Mouse (Mus musculus) midbrain, embryonic 12.5 days (tissue): Measurements from ENCODE around the gene Mpg. TPM values are rescaled to one million over a fixed set of nuclear protein-coding genes. Genes with fewer than 3 reads are reported as not detected.

Experiments
- ATAC-seq: fragments of 200-750 bp; cut with Nextera tagmentation; 2 replicates; pipeline ENCODE4 v1.8.0; 2017; ENCODE audit warnings: low read depth, moderate TSS enrichment, moderate library complexity; ENCODE audit not compliant: low FRiP score
- H3K27ac ChIP-seq: fragments of 300-500 bp; sonication (generic); replicated peaks from 2 replicates; pipeline ENCODE4 v1.5.1; 2016; ENCODE audit warnings: mild to moderate bottlenecking
- H3K27me3 ChIP-seq: fragments of 300-500 bp; sonication (generic); 2 replicates; pipeline ENCODE4 v1.6.1; 2016; ENCODE audit warnings: mild to moderate bottlenecking
- H3K36me3 ChIP-seq: fragments of 300-500 bp; sonication (generic); 2 replicates; pipeline ENCODE4 v1.6.1; 2016
- H3K4me1 ChIP-seq: fragments of 300-500 bp; sonication (generic); 2 replicates; pipeline ENCODE4 v1.6.1; 2016
- H3K4me2 ChIP-seq: fragments of 300-500 bp; sonication (generic); replicated peaks from 2 replicates; pipeline ENCODE4 v1.6.1; 2016; ENCODE audit warnings: mild to moderate bottlenecking, moderate library complexity
- H3K4me3 ChIP-seq: fragments of 300-500 bp; sonication (generic); 2 replicates; pipeline ENCODE4 v1.5.1; 2016; ENCODE audit warnings: mild to moderate bottlenecking
- H3K9ac ChIP-seq: fragments of 300-500 bp; sonication (generic); replicated peaks from 2 replicates; pipeline ENCODE4 v1.6.1; 2016; ENCODE audit warnings: mild to moderate bottlenecking, moderate library complexity
- H3K9me3 ChIP-seq: fragments of 300-500 bp; sonication (generic); 2 replicates; pipeline ENCODE4 v1.6.1; 2016; ENCODE audit warnings: mild to moderate bottlenecking
- WGBS: fragments of 180-500 bp; shearing (Covaris S2); methylation state at CpG from one replicate; pipeline ENCODE4 v1.1.7; 2016; 5-methylcytosine and 5-hydroxymethylcytosine counted together
- polyA plus RNA-seq: library from polyadenylated mRNA; unstranded; fragments of >200 nt; fragmentation: Nextera tagmentation; extraction: Ambion mirVana; gene quantifications from 2 replicates; pipeline ENCODE4 v1.2.1, GENCODE M21; 2016

Mpg gene
- polyA plus RNA-seq, 1 experiment from 2014 or later = 26.6 TPM

DNA sequence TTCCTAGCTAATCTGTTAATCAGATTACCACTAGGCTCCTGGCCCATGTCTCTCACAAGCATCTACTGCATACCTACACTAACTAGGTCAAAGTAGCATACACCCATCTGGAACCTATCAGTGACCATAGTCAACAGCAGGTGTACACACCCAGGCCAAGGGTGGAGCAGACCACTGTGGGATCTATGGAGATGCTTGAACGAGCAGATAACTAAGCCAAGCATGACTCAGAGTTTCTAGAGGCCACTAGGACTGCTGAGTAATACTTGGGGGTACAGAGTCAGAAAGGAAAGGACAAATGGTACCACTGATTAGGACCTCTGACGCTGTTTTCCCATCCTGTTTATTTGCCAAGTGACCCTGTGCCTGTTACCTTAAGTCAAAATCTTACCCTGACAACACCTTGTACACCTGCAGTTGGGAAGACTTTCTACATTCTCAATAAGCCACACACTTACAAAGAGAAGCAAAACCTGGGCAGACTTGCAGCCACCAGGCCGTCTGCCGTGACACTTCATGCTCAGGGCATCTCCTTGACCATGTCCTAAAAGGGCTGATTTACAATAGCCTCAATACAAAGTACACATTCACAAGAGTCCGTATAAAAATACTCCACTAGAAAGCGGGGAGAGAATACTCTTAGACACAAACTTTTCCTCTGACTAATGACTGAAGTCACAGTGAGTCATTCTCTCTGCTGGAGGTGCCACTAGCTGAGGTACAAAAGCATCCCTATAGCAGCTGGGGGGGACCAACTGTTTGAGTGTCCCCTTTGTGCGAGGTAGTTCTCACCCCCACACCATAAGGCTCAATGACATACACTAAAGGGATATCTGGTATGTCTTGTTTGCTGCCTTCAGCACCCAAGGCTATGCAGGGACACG is 24.8 kb downstream of the Mpg start:
- Histone ChIP-seq H3K4me1 (no peaks in the 10 kb centered on the region), H3K27ac (no peak overlapping the region), H3K36me3 (peaks cover 57% of the 10 kb centered on the region), H3K4me2 (no peak overlapping the region), H3K27me3 (no peaks in the 10 kb centered on the region), H3K9ac (no peak overlapping the region), H3K4me3 (no peak overlapping the region), H3K9me3 (no peaks in the 10 kb centered on the region)
- ATAC-seq = no peak
- 88% methylated on average over 8 of the region's 8 CpGs for WGBS

DNA sequence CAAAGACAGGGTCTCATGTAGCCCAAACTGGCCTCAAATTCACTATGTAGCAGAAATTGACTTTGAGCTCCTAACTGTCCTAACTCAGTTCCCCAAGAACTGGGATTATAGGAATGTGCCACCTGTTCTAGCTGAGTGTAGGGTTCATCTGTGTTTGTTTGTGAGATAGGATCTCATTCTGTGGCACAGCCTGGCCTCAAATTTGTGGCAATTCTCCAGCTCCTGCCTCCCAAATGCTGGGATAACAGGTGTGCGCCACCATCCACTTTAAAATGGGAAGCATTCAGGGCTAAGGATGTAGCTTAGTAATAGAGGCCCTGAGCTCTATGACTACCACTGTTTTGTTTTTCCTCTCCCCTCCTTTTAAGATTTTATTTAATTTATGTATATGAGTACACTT is 26.8 kb downstream of the Mpg start:
- ATAC-seq = no peak
- 86% methylated on average over 1 of the region's 1 CpGs for WGBS
- H3K4me2 ChIP-seq = no peak overlapping the region
- no peak overlapping the region for H3K4me3 ChIP-seq
- no peaks in the 10 kb centered on the region for H3K27me3 ChIP-seq
- H3K9ac ChIP-seq = no peak overlapping the region
- H3K4me1 ChIP-seq = no peaks in the 10 kb centered on the region
- no peaks in the 10 kb centered on the region for H3K9me3 ChIP-seq
- H3K36me3 ChIP-seq = peaks cover 39% of the 10 kb centered on the region
- no peak overlapping the region for H3K27ac ChIP-seq

DNA sequence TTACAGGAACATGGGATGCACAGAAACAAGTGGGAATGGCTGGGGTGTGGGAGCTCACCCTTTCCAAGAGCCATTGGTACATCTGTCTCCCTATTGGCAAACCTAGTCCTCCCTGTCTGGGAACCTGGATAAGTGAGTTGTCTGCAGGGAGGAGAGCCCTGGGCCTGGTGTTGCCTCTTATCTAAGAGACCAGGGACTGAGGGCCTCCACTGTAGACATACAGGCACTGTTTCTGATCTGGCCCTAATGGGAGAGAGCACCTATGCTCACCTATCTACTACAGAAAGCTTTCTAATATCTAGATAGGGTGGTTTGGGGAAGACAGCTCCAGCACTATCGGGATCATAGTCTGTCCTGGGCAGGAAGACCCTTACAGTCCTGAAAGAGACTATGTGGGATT is 29.8 kb downstream of the Mpg start:
- Histone ChIP-seq H3K27ac (no peak overlapping the region), H3K4me3 (no peak overlapping the region), H3K36me3 (peaks cover 33% of the 10 kb centered on the region), H3K9ac (no peak overlapping the region), H3K27me3 (no peaks in the 10 kb centered on the region), H3K9me3 (no peaks in the 10 kb centered on the region), H3K4me1 (no peaks in the 10 kb centered on the region), H3K4me2 (no peak overlapping the region)
- 93% methylated on average over 1 of the region's 1 CpGs for WGBS
- no peak for ATAC-seq

DNA sequence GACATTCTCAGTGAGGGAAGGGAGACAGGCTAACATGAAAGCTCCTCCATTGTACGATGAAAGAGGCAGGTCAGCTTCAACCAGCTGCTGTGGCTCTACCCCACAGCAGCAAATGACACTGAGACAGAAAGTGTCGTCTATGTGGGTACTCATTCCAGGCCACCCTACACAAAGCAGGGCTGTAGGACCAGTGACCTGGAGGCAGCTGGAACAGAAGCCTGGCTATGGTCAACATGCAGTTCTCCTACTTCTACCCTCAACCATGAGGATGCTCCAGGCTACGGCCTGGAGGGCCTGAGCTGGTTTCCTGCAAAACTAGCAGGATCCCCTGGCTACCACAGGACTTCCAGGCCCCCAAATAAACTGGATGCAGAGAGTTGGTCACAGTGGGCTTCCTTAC is 30.3 kb downstream of the Mpg start:
- Histone ChIP-seq H3K27me3 (no peaks in the 10 kb centered on the region), H3K4me2 (no peak overlapping the region), H3K36me3 (peaks cover 33% of the 10 kb centered on the region), H3K4me3 (no peak overlapping the region), H3K4me1 (no peaks in the 10 kb centered on the region), H3K9me3 (no peaks in the 10 kb centered on the region), H3K9ac (no peak overlapping the region), H3K27ac (no peak overlapping the region)
- 88% methylated on average over 3 of the region's 3 CpGs for WGBS
- no peak for ATAC-seq

DNA sequence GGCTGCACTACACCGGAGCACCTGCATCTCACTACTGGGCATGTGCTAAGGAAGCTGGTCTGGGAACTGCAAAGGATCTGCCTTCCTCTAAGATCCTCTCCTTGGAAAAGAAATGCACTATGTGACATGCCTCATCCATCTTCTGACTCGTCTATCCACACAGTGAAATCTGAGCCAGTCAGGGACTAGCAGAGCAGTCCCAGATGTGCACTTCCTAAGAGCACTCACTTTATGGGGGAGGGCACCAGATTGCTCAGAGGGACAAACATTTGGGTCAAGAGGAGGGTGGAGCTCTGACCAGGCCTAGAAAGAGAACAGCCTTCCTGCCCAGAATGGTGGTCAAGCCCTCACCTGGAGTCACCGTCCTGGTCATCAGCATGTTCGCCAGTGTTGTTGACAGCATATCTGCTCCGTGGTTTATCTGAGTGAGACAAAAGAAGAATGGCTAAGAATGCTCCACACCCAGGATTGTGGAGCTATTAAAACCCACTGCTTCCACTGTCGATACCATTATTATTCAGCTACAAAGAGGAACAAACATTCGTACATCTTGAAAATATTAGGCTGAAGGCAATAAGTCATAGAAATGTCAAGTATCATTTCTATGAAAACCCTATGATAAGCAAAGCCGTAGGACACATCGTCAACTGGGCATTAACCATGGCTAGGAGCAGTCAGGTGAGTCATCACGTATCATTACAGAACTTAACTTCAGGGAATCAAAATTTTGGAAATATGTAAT is 36.5 kb downstream of the Mpg start:
- Histone ChIP-seq H3K27me3 (no peaks in the 10 kb centered on the region), H3K4me3 (no peak overlapping the region), H3K36me3 (peaks cover 24% of the 10 kb centered on the region), H3K4me2 (no peak overlapping the region), H3K9me3 (no peaks in the 10 kb centered on the region), H3K9ac (no peak overlapping the region), H3K27ac (no peak overlapping the region), H3K4me1 (peaks cover 10% of the 10 kb centered on the region)
- ATAC-seq = no peak
- WGBS = 93% methylated on average over 10 of the region's 10 CpGs

DNA sequence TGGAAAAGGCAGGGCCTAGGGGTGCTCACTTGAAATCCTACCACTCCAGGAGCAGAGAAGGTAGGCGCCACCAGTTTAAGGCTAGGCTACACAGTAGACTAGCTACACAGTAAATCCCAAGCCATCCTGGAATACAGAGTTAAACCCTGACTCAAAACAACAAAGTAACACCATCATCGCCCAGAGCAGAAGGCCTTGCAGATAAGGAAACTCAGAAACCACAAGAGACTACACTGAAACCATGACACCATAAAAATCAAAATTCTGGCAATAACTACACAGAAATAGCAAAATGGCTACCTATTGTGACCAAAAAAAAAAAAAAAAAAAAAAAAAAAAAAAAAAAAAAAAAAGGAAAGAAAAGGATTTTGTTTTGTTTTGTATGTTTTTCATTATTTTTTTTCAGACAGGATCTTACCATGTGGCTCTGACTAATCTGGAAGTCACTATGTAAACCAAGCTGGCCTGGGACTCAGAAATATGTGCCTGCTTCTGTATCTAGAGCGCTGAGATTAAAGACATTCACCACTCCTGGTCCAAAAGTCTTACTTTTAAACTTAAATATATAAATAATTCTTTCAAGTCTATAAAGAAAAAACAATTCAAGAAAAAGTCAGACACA is 38.9 kb downstream of the Mpg start:
- H3K36me3 ChIP-seq = peaks cover 21% of the 10 kb centered on the region
- H3K9me3 ChIP-seq = no peaks in the 10 kb centered on the region
- 94% methylated on average over 3 of the region's 3 CpGs for WGBS
- H3K9ac ChIP-seq = no peak overlapping the region
- ATAC-seq = no peak
- H3K27me3 ChIP-seq = peaks cover 9% of the 10 kb centered on the region; the same call in 1 of the 2 replicates
- H3K27ac ChIP-seq = no peak overlapping the region
- H3K4me3 ChIP-seq = no peak overlapping the region
- H3K4me2 ChIP-seq = no peak overlapping the region
- H3K4me1 ChIP-seq = peaks cover 14% of the 10 kb centered on the region

DNA sequence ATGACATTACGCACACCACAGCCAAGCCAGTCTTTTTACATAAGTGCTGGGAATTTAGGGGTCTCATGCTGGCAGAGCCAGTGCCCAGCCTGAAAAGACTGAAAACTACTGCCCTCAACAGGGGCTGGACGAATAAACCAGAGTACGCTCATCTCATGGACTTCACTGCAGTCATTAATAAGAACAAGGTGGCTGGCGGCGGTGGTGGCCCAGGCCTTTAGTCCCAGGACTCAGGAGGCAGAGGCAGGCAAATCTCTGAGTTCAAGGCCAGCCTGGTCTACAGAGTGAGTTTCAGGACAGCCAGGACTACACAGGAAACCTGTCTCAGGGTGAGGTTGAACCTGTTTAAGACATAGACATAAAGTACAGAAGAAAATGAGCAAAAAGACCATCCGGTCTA is 39.9 kb downstream of the Mpg start:
- Histone ChIP-seq H3K36me3 (peaks cover 12% of the 10 kb centered on the region; the same call in 1 of the 2 replicates), H3K27ac (no peak overlapping the region), H3K9ac (no peak overlapping the region; the same call in 1 of the 2 replicates), H3K27me3 (peaks cover 10% of the 10 kb centered on the region; the same call in 1 of the 2 replicates), H3K4me3 (no peak overlapping the region), H3K4me2 (no peak overlapping the region), H3K9me3 (no peaks in the 10 kb centered on the region), H3K4me1 (peaks cover 14% of the 10 kb centered on the region)
- 95% methylated on average over 6 of the region's 6 CpGs for WGBS
- ATAC-seq = no peak

DNA sequence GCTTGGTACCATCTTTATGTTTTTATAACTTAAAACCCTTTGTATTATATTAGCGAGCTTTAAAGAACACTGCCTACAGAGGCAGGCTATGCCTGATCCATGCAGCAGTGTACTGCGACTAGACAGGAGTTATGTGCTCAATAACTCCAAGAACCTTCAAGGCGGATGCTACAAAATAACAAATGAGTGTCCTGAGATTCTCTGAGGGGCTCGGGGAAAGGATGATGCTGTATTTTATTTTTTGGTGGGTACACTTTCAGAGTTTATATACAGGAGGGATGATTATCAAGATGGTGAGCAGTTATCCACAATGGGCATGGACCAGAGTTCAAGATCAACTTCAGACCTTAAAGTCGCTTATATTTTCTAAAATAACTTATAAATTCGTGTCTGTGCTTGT is 40.5 kb downstream of the Mpg start:
- WGBS = 33% methylated on average over 6 of the region's 6 CpGs
- Histone ChIP-seq H3K9me3 (no peaks in the 10 kb centered on the region), H3K9ac (peak overlapping the region; percentile 93), H3K27me3 (peaks cover 14% of the 10 kb centered on the region; the same call in 1 of the 2 replicates), H3K27ac (peak overlapping the region; percentile 97), H3K4me2 (peak overlapping the region; percentile 63), H3K4me3 (peak overlapping the region; percentile 81), H3K4me1 (peaks cover 14% of the 10 kb centered on the region), H3K36me3 (peaks cover 10% of the 10 kb centered on the region; the same call in 1 of the 2 replicates)
- no peak; the same call in 1 of the 2 replicates for ATAC-seq

DNA sequence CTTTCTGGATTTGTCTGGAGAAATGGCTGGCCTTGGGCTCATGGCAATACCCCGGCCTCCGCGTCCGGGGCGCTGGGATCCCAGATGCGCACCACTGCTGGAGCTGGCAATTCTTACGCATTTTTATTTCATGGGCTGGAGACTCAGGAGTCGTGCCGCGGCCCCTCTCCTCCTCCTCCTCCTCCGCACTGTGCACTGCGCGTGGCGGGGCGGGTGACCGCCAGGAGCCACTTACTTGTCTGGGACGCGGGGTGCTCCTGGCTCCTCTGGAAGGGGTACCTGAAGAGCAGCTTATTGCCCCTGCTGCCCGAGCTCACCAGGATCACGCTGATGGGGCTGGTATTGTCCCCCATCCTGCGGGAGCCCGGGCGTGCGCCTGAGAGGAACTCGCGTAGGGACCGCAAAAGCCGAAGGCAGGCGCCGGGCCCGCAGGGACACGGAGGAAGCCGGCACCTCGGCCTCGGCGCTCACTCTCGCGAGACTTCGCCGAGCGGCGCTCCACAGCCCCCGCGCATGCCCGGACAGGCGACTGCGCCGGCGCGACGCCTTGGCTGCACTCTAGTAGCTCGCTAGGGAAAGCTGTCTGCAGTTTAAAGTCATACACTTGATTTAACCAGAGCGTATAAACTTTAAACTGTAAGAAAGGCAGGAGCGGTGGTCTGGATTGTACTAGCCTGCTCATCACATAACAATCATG is 41.0 kb downstream of the Mpg start, which contains the start of gene Nprl3:
Gene Nprl3 (minus strand): TSS at position 520 of the 697 bp plus-strand sequence.
- Histone ChIP-seq H3K27me3 (peaks cover 14% of the 10 kb centered on the region; the same call in 1 of the 2 replicates), H3K36me3 (peaks cover 5% of the 10 kb centered on the region; the same call in 1 of the 2 replicates), H3K4me3 (peak within 1 kb of the TSS; percentile 81), H3K9me3 (no peaks in the 10 kb centered on the region), H3K4me2 (peak within 1 kb of the TSS; percentile 63), H3K9ac (peak within 1 kb of the TSS; percentile 93), H3K4me1 (peaks cover 14% of the 10 kb centered on the region), H3K27ac (peak within 1 kb of the TSS; percentile 97)
- ATAC-seq = peak; percentile 99
- WGBS = under 1% methylated on average over 54 of the region's 54 CpGs

DNA sequence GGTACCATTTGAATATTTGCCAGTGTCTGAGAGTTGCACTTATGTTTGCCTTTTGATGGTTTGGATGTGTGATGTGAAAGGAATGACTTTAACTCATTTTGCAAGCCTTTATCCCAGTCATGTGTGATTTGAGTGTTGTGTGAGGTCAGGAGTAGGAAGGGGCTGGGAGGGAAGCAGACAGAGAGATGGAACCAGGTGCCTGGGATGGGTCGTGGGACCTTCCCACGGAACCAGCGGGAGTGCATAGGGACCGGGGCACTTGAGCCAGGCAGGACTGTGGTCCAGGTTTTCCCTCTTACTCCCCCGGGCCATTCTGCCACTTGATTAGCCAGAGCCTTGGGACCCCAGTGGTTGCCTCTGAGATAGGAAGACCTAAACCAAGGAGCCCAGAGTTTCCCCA is 41.7 kb downstream of the Mpg start:
- Histone ChIP-seq H3K27ac (peak overlapping the region; percentile 97), H3K9me3 (no peaks in the 10 kb centered on the region), H3K4me3 (peak overlapping the region; percentile 81), H3K4me2 (peak overlapping the region; percentile 63), H3K9ac (peak overlapping the region; percentile 93), H3K4me1 (peaks cover 14% of the 10 kb centered on the region), H3K27me3 (peaks cover 14% of the 10 kb centered on the region; the same call in 1 of the 2 replicates), H3K36me3 (no peaks in the 10 kb centered on the region)
- WGBS = 26% methylated on average over 5 of the region's 5 CpGs
- ATAC-seq = peak; percentile 42

DNA sequence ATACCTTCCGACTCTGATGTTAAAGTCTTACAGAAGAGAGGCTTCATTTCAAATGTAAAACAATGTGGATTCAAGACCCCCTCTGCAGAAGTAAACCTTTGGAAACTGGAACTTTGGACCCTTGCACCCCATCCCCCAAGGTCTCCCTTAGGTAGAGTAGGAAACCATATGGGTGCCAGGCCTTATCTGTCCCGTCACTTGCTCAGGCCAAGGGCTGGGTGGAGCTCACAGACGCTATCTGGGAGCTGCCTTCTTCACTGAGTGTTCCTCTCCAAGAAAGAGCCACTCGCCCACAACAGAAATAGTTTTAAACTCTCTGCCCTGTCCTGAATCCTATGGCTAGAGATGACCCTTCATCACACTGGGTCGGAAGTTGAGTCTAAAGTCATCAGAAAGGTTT is 42.6 kb downstream of the Mpg start:
- Histone ChIP-seq H3K9me3 (no peaks in the 10 kb centered on the region), H3K36me3 (no peaks in the 10 kb centered on the region), H3K27me3 (peaks cover 14% of the 10 kb centered on the region; the same call in 1 of the 2 replicates), H3K4me1 (peaks cover 14% of the 10 kb centered on the region), H3K27ac (no peak overlapping the region), H3K4me2 (no peak overlapping the region), H3K9ac (no peak overlapping the region), H3K4me3 (no peak overlapping the region)
- ATAC-seq = no peak
- WGBS = 80% methylated on average over 5 of the region's 5 CpGs
